Mouse (Mus musculus) right cerebral cortex, postnatal 25 days (tissue): Measurements from ENCODE around the gene Tspan33.
A peak's percentile ranks its signal among the peaks of the same experiment; 100 is the strongest.
"Not testable (repeated sequence)": the region's sequence is repeated elsewhere in the genome, so short reads cannot be mapped to it uniquely, and the experiment has no call there.

Experiments used
- DNase-seq: peaks from one replicate; pipeline ENCODE4 v3.0.0; 2022

Gene Tspan33

GRCm38 (mm10) chr6:29756476-29756875 is 62.5 kb downstream of the Tspan33 start:
- DNase-seq, result no peak

GRCm38 (mm10) chr6:29758417-29758816 is 64.4 kb downstream of the Tspan33 start:
- peak; percentile 63 for DNase-seq

- DNase-seq, result no peak
Measured at GRCm38 (mm10) chr6:29759012-29759679, 65.1 kb downstream of the Tspan33 start.

GRCm38 (mm10) chr6:29760397-29760796 is 66.4 kb downstream of the Tspan33 start:
- DNase-seq, result not testable (repeated sequence)

- no peak for DNase-seq
Measured at GRCm38 (mm10) chr6:29761282-29761681, 67.3 kb downstream of the Tspan33 start.

- DNase-seq, result no peak
Measured at GRCm38 (mm10) chr6:29762524-29762923, 68.5 kb downstream of the Tspan33 start.

GRCm38 (mm10) chr6:29766874-29767273 is 72.9 kb downstream of the Tspan33 start:
- DNase-seq, result no peak
